Mouse (Mus musculus) hindbrain, postnatal 0 days (tissue): ENCODE results near the gene Mab21l3. TPM values are rescaled to one million over a fixed set of nuclear protein-coding genes. Genes with fewer than 3 reads are reported as not detected.
"Not testable (repeated sequence)": the region's sequence is repeated elsewhere in the genome, so short reads cannot be mapped to it uniquely, and the experiment has no call there.

Source experiments
- ATAC-seq: fragments of 200-750 bp; cut with Nextera tagmentation; 2 replicates; pipeline ENCODE4 v1.8.0; 2017; ENCODE audit warnings: mild to moderate bottlenecking, moderate TSS enrichment, moderate library complexity
- DNase-seq: peaks from one replicate; pipeline ENCODE4 v3.0.0-alpha.2; 2015; ENCODE audit warnings: low spot score
- H3K27ac ChIP-seq: fragments of 300-500 bp; sonication (generic); 2 replicates; pipeline ENCODE4 v1.5.1; 2014; ENCODE audit warnings: mild to moderate bottlenecking
- H3K27me3 ChIP-seq: fragments of 300-500 bp; sonication (generic); 2 replicates; pipeline ENCODE4 v1.6.1; 2014; ENCODE audit warnings: low read length, mixed read lengths; ENCODE audit not compliant: insufficient read depth
- H3K36me3 ChIP-seq: fragments of 300-500 bp; sonication (generic); 2 replicates; pipeline ENCODE4 v1.6.1; 2014; ENCODE audit warnings: low read length, mixed read lengths; ENCODE audit not compliant: insufficient read depth
- H3K4me1 ChIP-seq: fragments of 300-500 bp; sonication (generic); 2 replicates; pipeline ENCODE4 v1.6.1; 2014; ENCODE audit warnings: antibody characterized with exemption, low read length, mixed read lengths; ENCODE audit not compliant: insufficient read depth
- H3K4me2 ChIP-seq: fragments of 300-500 bp; sonication (generic); 2 replicates; pipeline ENCODE4 v1.6.1; 2014; ENCODE audit warnings: low read depth, mild to moderate bottlenecking, low read length, moderate library complexity, mixed read lengths
- H3K4me3 ChIP-seq: fragments of 300-500 bp; sonication (generic); 2 replicates; pipeline ENCODE4 v1.5.1; 2014; ENCODE audit warnings: low read length
- H3K9ac ChIP-seq: fragments of 300-500 bp; sonication (generic); replicated peaks from 2 replicates; pipeline ENCODE4 v1.6.1; 2014; ENCODE audit warnings: mild to moderate bottlenecking, low read length, moderate library complexity, mixed read lengths
- H3K9me3 ChIP-seq: fragments of 300-500 bp; sonication (generic); 2 replicates; pipeline ENCODE4 v1.6.1; 2016; ENCODE audit warnings: low read length, mixed read lengths
- CTCF ChIP-seq: IDR thresholded peaks from 2 replicates; pipeline ENCODE4 v1.5.1; 2016; ENCODE audit warnings: antibody characterized with exemption, control low read depth, low read depth
- WGBS: fragments of 180-500 bp; shearing (Covaris S2); extraction: QIAGEN DNeasy Blood & Tissue Kit; methylation state at CpG from one replicate; pipeline ENCODE4 v1.1.7; 2014; 5-methylcytosine and 5-hydroxymethylcytosine counted together
- polyA plus RNA-seq: library from polyadenylated mRNA; unstranded; fragments of >200 nt; fragmentation: Nextera tagmentation; extraction: Ambion mirVana; gene quantifications from 2 replicates; pipeline ENCODE4 v1.2.1, GENCODE M21; 2015
- total RNA-seq: library from RNA; depleted of rRNA; stranded (reverse); fragments of >200 nt; gene quantifications from 2 replicates; pipeline ENCODE4 v1.2.3, GENCODE M21; 2014

Mab21l3 gene
- total and polyA plus RNA-seq, 2 experiments from 2014 or later, result 0.04 to 0.10 TPM

DNA sequence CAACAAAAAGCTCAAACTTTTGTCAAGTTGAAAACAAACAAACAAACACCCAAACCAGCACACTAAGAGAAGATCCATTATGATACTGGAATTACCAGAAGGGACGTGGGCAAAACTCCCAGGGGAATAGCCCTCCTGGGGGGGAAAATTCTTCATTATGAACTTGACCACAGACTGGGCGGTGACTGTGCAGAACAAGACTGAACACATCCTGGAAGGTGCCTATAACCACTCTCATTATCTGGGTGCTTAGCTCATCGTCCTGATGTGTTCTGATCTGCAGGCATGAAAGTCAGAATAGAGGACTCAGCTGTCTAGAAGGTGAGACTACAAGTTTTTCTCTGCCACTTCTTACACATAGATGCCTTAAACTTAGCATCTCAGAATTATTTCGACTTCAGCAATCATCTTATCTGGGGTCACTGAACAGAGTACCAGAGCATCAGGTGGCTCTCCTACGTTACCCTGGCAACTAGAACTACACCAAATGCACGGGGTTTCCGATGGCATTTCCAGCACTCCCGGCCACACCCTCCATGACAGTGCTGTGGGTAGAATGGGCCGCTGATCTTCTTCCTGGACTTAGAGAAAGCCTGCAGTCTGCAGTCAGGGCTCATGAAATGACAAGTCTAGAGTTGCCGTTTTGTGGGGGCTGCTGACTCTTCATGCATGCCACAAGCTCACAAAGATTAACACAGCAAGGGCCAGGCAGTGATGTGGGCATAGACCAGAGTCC is 18.7 kb downstream of the Mab21l3 start:
- Histone ChIP-seq H3K4me3 (no peak overlapping the region), H3K9ac (no peak overlapping the region), H3K27me3 (no peaks in the 10 kb centered on the region), H3K4me2 (no peak overlapping the region), H3K4me1 (0 out of 2 replicates have a peak, but pooled peaks cover 3% of the 10 kb centered on the region), H3K36me3 (no peaks in the 10 kb centered on the region), H3K27ac (no peak overlapping the region), H3K9me3 (no peaks in the 10 kb centered on the region)
- WGBS, result 73% methylated on average over 10 of the region's 10 CpGs
- DNase-seq (no peak), ATAC-seq (no peak)
- no peak for TF ChIP-seq CTCF

DNA sequence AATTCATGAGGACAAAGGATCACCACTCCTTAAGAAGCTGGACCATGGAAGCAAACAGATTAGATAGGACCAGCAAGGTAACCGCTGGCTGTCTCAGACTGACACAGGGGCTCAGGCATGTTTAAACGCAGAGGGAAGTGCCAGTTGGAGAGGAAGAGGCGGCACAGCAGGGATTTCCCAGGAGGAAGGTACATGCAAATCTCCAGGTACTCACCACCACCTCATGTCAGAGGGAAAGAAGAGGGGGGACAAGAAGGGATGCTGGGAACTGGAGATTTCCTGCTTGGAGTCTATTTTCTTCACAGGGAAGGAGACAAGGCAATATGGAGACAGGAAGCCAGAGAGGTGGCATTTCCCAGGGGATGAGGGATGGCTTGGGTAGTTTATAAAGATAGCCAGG is 20.2 kb downstream of the Mab21l3 start:
- no peak overlapping the region for H3K9ac ChIP-seq
- 0 out of 2 replicates have a peak, but pooled peaks cover 3% of the 10 kb centered on the region for H3K4me1 ChIP-seq
- no peak overlapping the region for H3K4me2 ChIP-seq
- no peak overlapping the region for H3K27ac ChIP-seq
- no peaks in the 10 kb centered on the region for H3K36me3 ChIP-seq
- ATAC-seq, result no peak
- no peak for TF ChIP-seq CTCF
- WGBS, result 63% methylated on average over 3 of the region's 3 CpGs
- no peaks in the 10 kb centered on the region for H3K27me3 ChIP-seq
- H3K4me3 ChIP-seq, result no peak overlapping the region
- H3K9me3 ChIP-seq, result no peaks in the 10 kb centered on the region
- DNase-seq, result no peak

GRCm38 (mm10) chr3:101827220-101827715 is 21.5 kb downstream of the Mab21l3 start:
- TF ChIP-seq CTCF, result no peak
- no peak overlapping the region for H3K27ac ChIP-seq
- no peaks in the 10 kb centered on the region for H3K36me3 ChIP-seq
- no peak overlapping the region for H3K4me3 ChIP-seq
- DNase-seq (no peak), ATAC-seq (no peak)
- H3K4me2 ChIP-seq, result no peak overlapping the region
- 0 out of 2 replicates have a peak, but pooled peaks cover 3% of the 10 kb centered on the region for H3K4me1 ChIP-seq
- no peaks in the 10 kb centered on the region for H3K27me3 ChIP-seq
- H3K9me3 ChIP-seq, result no peaks in the 10 kb centered on the region
- H3K9ac ChIP-seq, result no peak overlapping the region
- WGBS, result 79% methylated on average over 6 of the region's 6 CpGs

DNA sequence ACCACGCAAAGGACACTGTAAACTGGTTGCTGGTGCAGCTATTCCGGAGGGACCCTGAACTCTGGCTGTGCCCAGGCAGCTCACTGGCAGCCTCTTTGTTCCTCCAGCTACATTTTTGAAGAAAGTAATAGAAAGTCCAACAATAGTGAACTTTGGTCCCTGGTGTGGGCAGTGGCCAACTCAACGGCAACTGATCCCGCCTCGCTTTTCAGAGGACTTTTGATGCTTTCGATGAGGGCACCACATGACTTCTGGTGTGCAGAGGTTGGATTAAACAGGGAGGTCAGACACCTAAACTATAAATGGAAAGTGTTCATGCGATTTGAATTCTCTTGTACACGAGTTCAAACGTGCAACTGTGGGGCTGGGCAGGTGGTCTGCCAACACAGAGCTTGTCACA is 24.4 kb downstream of the Mab21l3 start:
- DNase-seq (no peak), ATAC-seq (no peak)
- H3K9ac ChIP-seq, result no peak overlapping the region
- H3K27ac ChIP-seq, result no peak overlapping the region
- H3K9me3 ChIP-seq, result no peaks in the 10 kb centered on the region
- TF ChIP-seq CTCF, result no peak
- H3K27me3 ChIP-seq, result no peaks in the 10 kb centered on the region
- WGBS, result 72% methylated on average over 9 of the region's 9 CpGs
- no peak overlapping the region for H3K4me3 ChIP-seq
- H3K4me1 ChIP-seq, result no peaks in the 10 kb centered on the region
- no peaks in the 10 kb centered on the region for H3K36me3 ChIP-seq
- no peak overlapping the region for H3K4me2 ChIP-seq

DNA sequence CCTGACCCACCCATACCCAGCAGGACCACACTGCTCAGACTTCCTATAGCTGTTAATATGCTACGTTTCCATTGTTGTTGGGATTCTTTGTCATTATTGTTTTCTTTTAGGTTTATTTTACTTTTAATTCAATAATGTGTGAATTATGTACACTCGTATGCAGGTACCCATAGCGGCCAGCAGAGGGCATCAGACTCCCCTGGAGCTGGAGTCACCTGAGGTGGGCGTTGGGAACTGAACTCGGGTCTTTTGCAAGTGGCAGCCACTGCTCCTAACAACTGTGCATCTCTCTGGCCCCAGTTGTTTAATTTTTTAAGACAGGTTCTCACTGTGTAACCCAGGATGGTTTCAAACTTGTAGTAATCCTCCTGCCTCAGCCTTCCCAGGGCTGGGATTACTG is 26.7 kb downstream of the Mab21l3 start:
- ATAC-seq (no peak), DNase-seq (no peak)
- no peaks in the 10 kb centered on the region for H3K4me1 ChIP-seq
- TF ChIP-seq CTCF, result peak; percentile 53
- no peaks in the 10 kb centered on the region for H3K36me3 ChIP-seq
- no peak overlapping the region for H3K27ac ChIP-seq
- H3K27me3 ChIP-seq, result no peaks in the 10 kb centered on the region
- no peak overlapping the region for H3K4me2 ChIP-seq
- H3K9me3 ChIP-seq, result peaks cover 2% of the 10 kb centered on the region; the same call in 1 of the 2 replicates
- no peak overlapping the region for H3K4me3 ChIP-seq
- no peak overlapping the region for H3K9ac ChIP-seq
- WGBS, result 76% methylated on average over 5 of the region's 5 CpGs

GRCm38 (mm10) chr3:101820708-101821107 is 28.1 kb downstream of the Mab21l3 start:
- not testable (repeated sequence) for H3K4me3 ChIP-seq, H3K4me2 ChIP-seq, H3K27me3 ChIP-seq, H3K27ac ChIP-seq, H3K36me3 ChIP-seq, H3K9me3 ChIP-seq, H3K4me1 ChIP-seq, H3K9ac ChIP-seq, DNase-seq, ATAC-seq
- 79% methylated on average over 3 of the region's 3 CpGs for WGBS

DNA sequence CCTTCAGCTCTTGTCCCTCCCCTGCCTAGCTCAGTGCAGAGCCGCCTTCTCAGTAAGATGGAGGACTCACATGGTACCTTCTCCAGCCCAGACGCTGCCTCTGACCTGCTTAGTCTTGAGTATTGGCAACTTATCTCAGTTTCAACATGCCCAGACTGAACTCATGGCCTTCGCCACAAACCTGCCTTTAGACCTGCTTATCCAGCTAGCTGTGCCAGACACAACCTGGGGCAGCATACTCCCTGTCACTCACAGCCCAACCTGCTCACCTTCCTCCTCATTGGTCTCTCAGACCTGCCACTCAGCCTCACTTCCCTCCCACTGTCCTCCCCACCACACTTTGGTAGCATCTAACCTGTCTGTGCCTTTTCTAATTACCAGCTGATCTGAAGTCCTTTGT is 32.8 kb downstream of the Mab21l3 start:
- Histone ChIP-seq H3K4me2 (no peak overlapping the region), H3K27me3 (no peaks in the 10 kb centered on the region), H3K27ac (no peak overlapping the region), H3K9ac (no peak overlapping the region), H3K4me1 (no peaks in the 10 kb centered on the region), H3K9me3 (peaks cover 2% of the 10 kb centered on the region; the same call in 1 of the 2 replicates), H3K36me3 (no peaks in the 10 kb centered on the region), H3K4me3 (no peak overlapping the region)
- DNase-seq (no peak), ATAC-seq (no peak)
- no peak for TF ChIP-seq CTCF
- WGBS, result 88% methylated on average over 3 of the region's 3 CpGs
